Mouse (Mus musculus): ENCODE data around the gene Crb2. TPM values are rescaled to one million over a fixed set of nuclear protein-coding genes. Genes with fewer than 3 reads are reported as not detected.

The Crb2 gene
- polyA plus RNA-seq, 1 experiment, result 2.1 TPM

GRCm38 (mm10) chr2:37756220-37756930 is 19.7 kb upstream of the Crb2 start:
- no peak for TF ChIP-seq POLR2A (IDR thresholded peaks at IDR 0.05; ENCODE audit: insufficient read depth, low read length)
- TF ChIP-seq CTCF (IDR thresholded peaks at IDR 0.05; ENCODE audit: low read depth, low read length), result no peak
- TF ChIP-seq EP300 (IDR thresholded peaks at IDR 0.05; ENCODE audit: insufficient read depth, low read depth, low read length), result no peak
- H3K27me3 ChIP-seq (ENCODE audit: control insufficient read depth, insufficient read depth, low read length, poor library complexity, severe bottlenecking), result no peaks in the 10 kb centered on the region
- H3K36me3 ChIP-seq (ENCODE audit: control insufficient read depth, insufficient read depth, low read length, poor library complexity, severe bottlenecking), result no peaks in the 10 kb centered on the region
- peaks cover 9% of the 10 kb centered on the region for H3K4me1 ChIP-seq (ENCODE audit: control insufficient read depth, insufficient read depth, low read length)
- H3K27ac ChIP-seq (ENCODE audit: insufficient read depth, low read length), result no peak overlapping the region
- H3K9ac ChIP-seq (ENCODE audit: low read depth, poor library complexity, severe bottlenecking), result no peak overlapping the region
- H3K9me3 ChIP-seq (replicated peaks; ENCODE audit: control insufficient read depth, insufficient read depth, low read length, poor library complexity, severe bottlenecking), result no peaks in the 10 kb centered on the region
- no peak overlapping the region for H3K4me3 ChIP-seq (ENCODE audit: low read depth, low read length)

- TF ChIP-seq CTCF (IDR thresholded peaks at IDR 0.05; ENCODE audit: low read depth, low read length) (no peak), POLR2A (IDR thresholded peaks at IDR 0.05; ENCODE audit: insufficient read depth, low read length) (no peak), EP300 (IDR thresholded peaks at IDR 0.05; ENCODE audit: insufficient read depth, low read depth, low read length) (no peak)
- peaks cover 9% of the 10 kb centered on the region for H3K4me1 ChIP-seq (ENCODE audit: control insufficient read depth, insufficient read depth, low read length)
- H3K9ac ChIP-seq (ENCODE audit: low read depth, poor library complexity, severe bottlenecking), result no peak overlapping the region
- H3K27me3 ChIP-seq (ENCODE audit: control insufficient read depth, insufficient read depth, low read length, poor library complexity, severe bottlenecking), result no peaks in the 10 kb centered on the region
- H3K9me3 ChIP-seq (replicated peaks; ENCODE audit: control insufficient read depth, insufficient read depth, low read length, poor library complexity, severe bottlenecking), result no peaks in the 10 kb centered on the region
- H3K36me3 ChIP-seq (ENCODE audit: control insufficient read depth, insufficient read depth, low read length, poor library complexity, severe bottlenecking), result no peaks in the 10 kb centered on the region
- no peak overlapping the region for H3K27ac ChIP-seq (ENCODE audit: insufficient read depth, low read length)
- H3K4me3 ChIP-seq (ENCODE audit: low read depth, low read length), result no peak overlapping the region
Observed at GRCm38 (mm10) chr2:37757016-37757415, 19.0 kb upstream of the Crb2 start.

- TF ChIP-seq CTCF (IDR thresholded peaks at IDR 0.05; ENCODE audit: low read depth, low read length) (no peak), POLR2A (IDR thresholded peaks at IDR 0.05; ENCODE audit: insufficient read depth, low read length) (no peak), EP300 (IDR thresholded peaks at IDR 0.05; ENCODE audit: insufficient read depth, low read depth, low read length) (no peak)
- no peak overlapping the region for H3K9ac ChIP-seq (ENCODE audit: low read depth, poor library complexity, severe bottlenecking)
- no peaks in the 10 kb centered on the region for H3K27me3 ChIP-seq (ENCODE audit: control insufficient read depth, insufficient read depth, low read length, poor library complexity, severe bottlenecking)
- no peaks in the 10 kb centered on the region for H3K9me3 ChIP-seq (replicated peaks; ENCODE audit: control insufficient read depth, insufficient read depth, low read length, poor library complexity, severe bottlenecking)
- no peak overlapping the region for H3K4me3 ChIP-seq (ENCODE audit: low read depth, low read length)
- H3K27ac ChIP-seq (ENCODE audit: insufficient read depth, low read length), result no peak overlapping the region
- H3K4me1 ChIP-seq (ENCODE audit: control insufficient read depth, insufficient read depth, low read length), result peaks cover 9% of the 10 kb centered on the region
- H3K36me3 ChIP-seq (ENCODE audit: control insufficient read depth, insufficient read depth, low read length, poor library complexity, severe bottlenecking), result no peaks in the 10 kb centered on the region
Observed at GRCm38 (mm10) chr2:37757784-37758183, 18.3 kb upstream of the Crb2 start.

- Histone ChIP-seq H3K27ac (ENCODE audit: insufficient read depth, low read length) (no peak overlapping the region), H3K9ac (ENCODE audit: low read depth, poor library complexity, severe bottlenecking) (0 out of 2 replicates have a peak overlapping the region, but pooled peaks have one; percentile 14), H3K36me3 (ENCODE audit: control insufficient read depth, insufficient read depth, low read length, poor library complexity, severe bottlenecking) (no peaks in the 10 kb centered on the region), H3K4me3 (ENCODE audit: low read depth, low read length) (no peak overlapping the region; the same call in 1 of the 2 replicates), H3K4me1 (ENCODE audit: control insufficient read depth, insufficient read depth, low read length) (peaks cover 9% of the 10 kb centered on the region), H3K27me3 (ENCODE audit: control insufficient read depth, insufficient read depth, low read length, poor library complexity, severe bottlenecking) (no peaks in the 10 kb centered on the region), H3K9me3 (replicated peaks; ENCODE audit: control insufficient read depth, insufficient read depth, low read length, poor library complexity, severe bottlenecking) (no peaks in the 10 kb centered on the region)
- TF ChIP-seq EP300 (IDR thresholded peaks at IDR 0.05; ENCODE audit: insufficient read depth, low read depth, low read length) (no peak), POLR2A (IDR thresholded peaks at IDR 0.05; ENCODE audit: insufficient read depth, low read length) (no peak), CTCF (IDR thresholded peaks at IDR 0.05; ENCODE audit: low read depth, low read length) (no peak)
Observed at GRCm38 (mm10) chr2:37758343-37759015, 17.6 kb upstream of the Crb2 start.

GRCm38 (mm10) chr2:37760633-37761032 is 15.4 kb upstream of the Crb2 start:
- H3K27ac ChIP-seq (ENCODE audit: insufficient read depth, low read length), result no peak overlapping the region
- H3K9ac ChIP-seq (ENCODE audit: low read depth, poor library complexity, severe bottlenecking), result no peak overlapping the region
- peaks cover 9% of the 10 kb centered on the region for H3K4me1 ChIP-seq (ENCODE audit: control insufficient read depth, insufficient read depth, low read length)
- no peaks in the 10 kb centered on the region for H3K9me3 ChIP-seq (replicated peaks; ENCODE audit: control insufficient read depth, insufficient read depth, low read length, poor library complexity, severe bottlenecking)
- H3K27me3 ChIP-seq (ENCODE audit: control insufficient read depth, insufficient read depth, low read length, poor library complexity, severe bottlenecking), result no peaks in the 10 kb centered on the region
- TF ChIP-seq CTCF (IDR thresholded peaks at IDR 0.05; ENCODE audit: low read depth, low read length), result no peak
- peak; percentile 64; the same call in 1 of the 2 replicates for TF ChIP-seq EP300 (IDR thresholded peaks at IDR 0.05; ENCODE audit: insufficient read depth, low read depth, low read length)
- no peak overlapping the region for H3K4me3 ChIP-seq (ENCODE audit: low read depth, low read length)
- H3K36me3 ChIP-seq (ENCODE audit: control insufficient read depth, insufficient read depth, low read length, poor library complexity, severe bottlenecking), result no peaks in the 10 kb centered on the region

- peaks cover 22% of the 10 kb centered on the region for H3K4me1 ChIP-seq (ENCODE audit: control insufficient read depth, insufficient read depth, low read length)
- H3K27me3 ChIP-seq (ENCODE audit: control insufficient read depth, insufficient read depth, low read length, poor library complexity, severe bottlenecking), result no peaks in the 10 kb centered on the region
- no peaks in the 10 kb centered on the region for H3K9me3 ChIP-seq (replicated peaks; ENCODE audit: control insufficient read depth, insufficient read depth, low read length, poor library complexity, severe bottlenecking)
- no peak overlapping the region for H3K9ac ChIP-seq (ENCODE audit: low read depth, poor library complexity, severe bottlenecking)
- no peak for TF ChIP-seq POLR2A (IDR thresholded peaks at IDR 0.05; ENCODE audit: insufficient read depth, low read length)
- no peak for TF ChIP-seq CTCF (IDR thresholded peaks at IDR 0.05; ENCODE audit: low read depth, low read length)
- TF ChIP-seq EP300 (IDR thresholded peaks at IDR 0.05; ENCODE audit: insufficient read depth, low read depth, low read length), result no peak
- H3K36me3 ChIP-seq (ENCODE audit: control insufficient read depth, insufficient read depth, low read length, poor library complexity, severe bottlenecking), result no peaks in the 10 kb centered on the region
- H3K27ac ChIP-seq (ENCODE audit: insufficient read depth, low read length), result no peak overlapping the region
- H3K4me3 ChIP-seq (ENCODE audit: low read depth, low read length), result no peak overlapping the region
Observed at GRCm38 (mm10) chr2:37763638-37764037, 12.4 kb upstream of the Crb2 start.
